Mouse (Mus musculus) embryonic facial prominence, embryonic 10.5 days (tissue): ENCODE results near the gene Sae1. TPM values are rescaled to one million over a fixed set of nuclear protein-coding genes. Genes with fewer than 3 reads are reported as not detected.
A peak's percentile ranks its signal among the peaks of the same experiment; 100 is the strongest.

Source experiments
- DNase-seq: peaks from one replicate; pipeline ENCODE4 v3.0.0-alpha.2; 2017; ENCODE audit warnings: low spot score
- H3K27ac ChIP-seq: fragments of 300-500 bp; sonication (generic); replicated peaks from 2 replicates; pipeline ENCODE4 v1.5.1; 2016; ENCODE audit warnings: mild to moderate bottlenecking
- H3K27me3 ChIP-seq: fragments of 300-500 bp; sonication (generic); replicated peaks from 2 replicates; pipeline ENCODE4 v1.6.1; 2016; ENCODE audit warnings: low read depth, mild to moderate bottlenecking; ENCODE audit not compliant: poor library complexity, severe bottlenecking
- H3K36me3 ChIP-seq: fragments of 300-500 bp; sonication (generic); replicated peaks from 2 replicates; pipeline ENCODE4 v1.6.1; 2016; ENCODE audit warnings: mild to moderate bottlenecking, moderate library complexity
- H3K4me1 ChIP-seq: fragments of 300-500 bp; sonication (generic); 2 replicates; pipeline ENCODE4 v1.6.1; 2016
- H3K4me3 ChIP-seq: fragments of 300-500 bp; sonication (generic); 2 replicates; pipeline ENCODE4 v1.5.1; 2016; ENCODE audit warnings: mild to moderate bottlenecking, moderate library complexity
- H3K9me3 ChIP-seq: fragments of 300-500 bp; sonication (generic); 2 replicates; pipeline ENCODE4 v1.6.1; 2016; ENCODE audit warnings: mild to moderate bottlenecking
- WGBS: fragments of 180-500 bp; shearing (Covaris S2); methylation state at CpG from one replicate; pipeline ENCODE4 v1.1.7; 2016; 5-methylcytosine and 5-hydroxymethylcytosine counted together
- polyA plus RNA-seq: library from polyadenylated mRNA; unstranded; fragments of >200 nt; fragmentation: Nextera tagmentation; extraction: Ambion mirVana; gene quantifications from 2 replicates; pipeline ENCODE4 v1.2.1, GENCODE M21; 2016

Gene Sae1
- polyA plus RNA-seq, 1 experiment from 2014 or later, result 479 TPM

DNA sequence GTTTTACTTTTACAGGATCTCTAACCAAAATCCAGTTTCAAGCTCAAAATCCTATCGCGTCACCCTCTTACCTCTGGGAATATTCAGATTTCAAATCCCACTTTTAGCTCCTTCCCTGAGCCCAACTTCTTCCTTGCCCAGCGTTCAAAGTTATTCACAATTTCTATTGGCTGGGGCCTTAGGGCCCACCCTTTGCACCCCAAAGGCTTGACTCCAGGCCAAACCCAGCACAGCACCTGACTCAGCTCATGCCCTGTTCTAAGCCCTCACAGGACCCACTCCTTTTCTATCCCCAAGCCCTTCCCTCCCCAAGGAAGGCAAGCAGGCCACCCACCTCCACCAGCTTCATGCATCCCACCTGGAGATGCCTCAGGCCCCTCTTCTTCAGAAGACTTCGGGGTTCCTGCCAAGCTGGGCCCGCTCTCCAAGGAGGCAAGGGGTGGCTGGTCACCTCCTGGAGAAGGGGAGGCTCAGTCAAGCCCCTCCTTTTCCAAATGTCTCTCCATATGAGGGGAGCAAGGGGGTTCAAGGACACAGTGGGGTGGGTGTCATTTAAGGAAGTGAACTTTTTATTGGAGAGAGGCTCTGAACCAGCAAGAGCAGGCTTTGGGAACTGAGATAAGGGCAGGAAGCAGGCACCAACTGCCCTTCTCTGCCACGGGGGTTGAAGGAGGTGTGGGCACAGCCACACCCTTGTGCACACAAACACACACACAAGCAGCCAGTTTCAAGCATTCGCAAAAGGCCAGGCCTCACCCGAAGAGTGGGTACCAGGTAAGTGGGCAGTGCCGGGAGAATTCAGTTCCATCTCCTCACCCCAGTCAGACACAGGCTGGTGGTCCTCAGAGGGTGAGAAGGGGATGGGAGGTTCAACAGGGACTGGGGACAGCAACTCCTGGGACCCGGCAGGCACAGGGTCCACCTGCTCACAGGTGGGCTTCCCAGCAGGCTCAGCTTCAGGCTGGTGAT lies 112.4 kb downstream of the Sae1 start:
- whole genome bisulfite sequencing, result 89% methylated on average over 10 of the region's 10 CpGs
- no peak overlapping the region for H3K27ac ChIP-seq
- H3K4me1 ChIP-seq, result peaks cover 39% of the 10 kb centered on the region
- H3K36me3 ChIP-seq, result peaks cover 51% of the 10 kb centered on the region
- peaks cover 30% of the 10 kb centered on the region for H3K27me3 ChIP-seq
- no peak for DNase-seq
- no peak overlapping the region for H3K4me3 ChIP-seq
- no peaks in the 10 kb centered on the region for H3K9me3 ChIP-seq

DNA sequence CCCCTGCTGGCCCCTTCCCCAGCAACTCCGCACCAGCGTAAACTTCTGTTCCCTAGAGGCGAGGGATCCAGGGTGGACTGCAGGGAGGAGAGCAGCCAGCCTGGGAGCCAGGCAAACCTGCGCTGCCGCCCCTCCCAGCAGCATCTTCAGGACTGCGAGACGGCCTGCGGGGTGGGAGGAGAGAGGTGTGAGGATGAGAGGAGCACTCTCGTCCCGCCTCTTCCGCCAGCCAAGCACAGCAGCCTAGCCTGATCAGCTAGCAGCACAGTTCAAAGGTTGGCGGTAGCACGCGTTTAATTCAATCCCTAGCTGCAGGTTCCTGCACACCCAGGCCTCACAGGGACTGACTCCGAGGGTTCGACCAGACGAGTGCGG lies 113.9 kb downstream of the Sae1 start:
- Histone ChIP-seq H3K4me3 (peak overlapping the region; percentile 78), H3K4me1 (peaks cover 39% of the 10 kb centered on the region), H3K27me3 (peaks cover 34% of the 10 kb centered on the region), H3K9me3 (no peaks in the 10 kb centered on the region), H3K36me3 (peaks cover 39% of the 10 kb centered on the region), H3K27ac (peak overlapping the region; percentile 82)
- DNase-seq, result peak; percentile 86
- under 1% methylated on average over 18 of the region's 18 CpGs for WGBS

DNA sequence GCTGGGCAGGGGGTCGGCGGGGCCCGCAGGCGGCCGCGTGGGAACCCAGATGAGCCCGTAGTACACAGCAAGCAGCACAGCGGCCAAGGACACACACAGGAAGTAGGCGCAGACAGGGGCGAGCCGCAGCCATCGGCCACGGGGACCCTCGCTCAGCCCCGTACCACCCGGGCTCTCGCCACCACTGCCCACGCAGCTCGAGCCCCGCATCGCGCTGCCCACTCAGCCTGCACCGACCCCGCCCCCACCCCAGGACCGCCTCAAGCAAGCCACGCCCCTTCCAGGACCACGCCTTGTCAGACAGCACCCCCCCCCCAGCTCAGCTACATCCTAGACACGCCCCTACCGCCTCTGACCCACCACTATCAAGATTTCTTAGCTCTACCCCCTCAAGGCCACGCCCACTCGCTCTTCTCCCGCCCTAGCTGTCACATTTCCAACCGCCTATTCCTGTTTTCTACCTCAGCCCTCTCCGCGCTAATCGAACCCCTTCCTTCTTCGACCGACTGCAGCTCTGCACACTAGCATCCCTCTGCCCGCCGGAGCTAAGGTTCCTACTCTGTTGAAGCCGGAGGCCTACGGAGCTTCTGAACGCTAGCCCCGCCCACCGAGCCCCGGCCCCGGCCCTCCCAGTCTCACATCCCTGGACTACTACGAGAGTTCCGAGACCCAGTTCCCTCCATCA lies 114.4 kb downstream of the Sae1 start, which contains the start of gene Inafm1:
Inafm1 (minus strand) TSS at position 537 of the 685 bp plus-strand sequence.
- under 1% methylated on average over 49 of the region's 49 CpGs for WGBS
- H3K27ac ChIP-seq, result peak within 1 kb of the TSS; percentile 82
- H3K4me3 ChIP-seq, result peak within 1 kb of the TSS; percentile 78
- H3K27me3 ChIP-seq, result peaks cover 34% of the 10 kb centered on the region
- peak; percentile 95 for DNase-seq
- peaks cover 39% of the 10 kb centered on the region for H3K4me1 ChIP-seq
- H3K9me3 ChIP-seq, result no peaks in the 10 kb centered on the region
- H3K36me3 ChIP-seq, result peaks cover 34% of the 10 kb centered on the region

DNA sequence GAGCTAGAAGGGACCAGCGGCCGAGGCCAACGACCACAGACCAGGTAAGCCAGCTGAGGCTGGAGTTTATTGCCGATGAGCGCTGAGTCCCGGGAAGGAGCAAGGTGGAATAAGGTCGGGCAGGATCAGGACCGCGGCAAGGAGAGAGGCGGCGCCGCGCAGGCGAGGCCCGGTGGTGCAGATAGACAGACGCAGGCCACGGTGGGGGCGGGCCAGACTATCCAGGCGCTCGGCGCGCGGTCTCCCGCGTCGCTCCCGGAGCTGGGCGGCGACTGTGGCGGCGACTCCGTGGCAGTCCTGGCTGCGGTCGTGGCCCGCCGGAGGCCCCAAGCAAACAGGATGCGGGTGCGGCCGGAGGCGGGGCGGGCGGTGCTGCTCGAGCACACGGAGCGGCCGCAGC lies 114.9 kb downstream of the Sae1 start:
- under 1% methylated on average over 46 of the region's 46 CpGs for WGBS
- Histone ChIP-seq H3K27me3 (peaks cover 34% of the 10 kb centered on the region), H3K9me3 (no peaks in the 10 kb centered on the region), H3K27ac (peak overlapping the region; percentile 82), H3K4me1 (peaks cover 39% of the 10 kb centered on the region), H3K36me3 (peaks cover 28% of the 10 kb centered on the region), H3K4me3 (peak overlapping the region; percentile 78)
- peak; percentile 81 for DNase-seq

DNA sequence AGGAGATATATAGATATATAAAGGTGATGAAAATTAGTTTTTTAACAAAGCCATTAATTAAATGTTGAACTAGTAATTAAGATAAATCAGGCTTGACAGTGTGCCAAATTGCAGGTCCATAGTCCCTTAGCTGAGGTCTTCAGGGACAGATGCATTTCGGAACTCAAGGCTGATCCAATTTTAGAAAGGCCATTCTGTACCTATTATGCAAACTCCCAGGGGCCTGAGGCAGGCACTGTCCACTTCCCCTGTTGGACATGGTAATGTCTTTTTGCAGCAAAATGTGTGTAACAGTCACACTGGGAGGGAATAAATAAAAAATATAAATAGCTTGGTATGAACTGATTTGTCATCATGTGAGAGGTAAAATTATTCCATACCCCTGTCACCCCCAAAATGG lies 116.5 kb downstream of the Sae1 start:
- H3K4me1 ChIP-seq, result peaks cover 39% of the 10 kb centered on the region
- WGBS, result 73% methylated on average over 1 of the region's 1 CpGs
- peaks cover 13% of the 10 kb centered on the region for H3K36me3 ChIP-seq
- H3K27me3 ChIP-seq, result peaks cover 34% of the 10 kb centered on the region
- DNase-seq, result no peak
- H3K9me3 ChIP-seq, result no peaks in the 10 kb centered on the region
- H3K4me3 ChIP-seq, result peak overlapping the region; percentile 18; the same call in 1 of the 2 replicates
- no peak overlapping the region for H3K27ac ChIP-seq

Other genes starting within 250 kb of the Sae1 start
- 55.5 and 67.7 TPM in 2 replicates for gene Meis3, start 212.7 kb downstream of the Sae1 start, polyA plus RNA-seq
- gene Dhx34, start 165.8 kb downstream of the Sae1 start, polyA plus RNA-seq, result 19.0 and 20.1 TPM in 2 replicates
- gene C5ar2, start 143.7 kb downstream of the Sae1 start, polyA plus RNA-seq, result 0.05 and 0.09 TPM in 2 replicates
- gene C5ar1, start 128.3 kb downstream of the Sae1 start, polyA plus RNA-seq, result 0.54 and 0.64 TPM in 2 replicates
- 5.9 and 9.1 TPM in 2 replicates for gene Inafm1, start 114.2 kb downstream of the Sae1 start, polyA plus RNA-seq
- gene Ccdc9, start 101.0 kb downstream of the Sae1 start, polyA plus RNA-seq, result 27.1 and 27.5 TPM in 2 replicates
- gene Bbc3, start 79.4 kb downstream of the Sae1 start, polyA plus RNA-seq, result 12.9 and 13.4 TPM in 2 replicates
- gene Zc3h4, start 13.1 kb upstream of the Sae1 start, polyA plus RNA-seq, result 20.5 and 22.2 TPM in 2 replicates
- gene Tmem160, start 65.0 kb upstream of the Sae1 start, polyA plus RNA-seq, result 71.5 and 76.4 TPM in 2 replicates
- gene Npas1, start 89.9 kb upstream of the Sae1 start, polyA plus RNA-seq, result 0.98 and 1.4 TPM in 2 replicates
- gene Arhgap35, start 227.2 kb upstream of the Sae1 start, polyA plus RNA-seq, result 32.4 and 32.6 TPM in 2 replicates